Mouse (Mus musculus): ENCODE data around the gene Gtf2f2. TPM values are rescaled to one million over a fixed set of nuclear protein-coding genes. Genes with fewer than 3 reads are reported as not detected.
"Not testable (repeated sequence)": the region's sequence is repeated elsewhere in the genome, so short reads cannot be mapped to it uniquely, and the experiment has no call there.

The Gtf2f2 gene
- polyA plus RNA-seq, 1 experiment from 2014 or later: 29.6 TPM

GRCm38 (mm10) chr14:75870631-75871030, 140.0 kb downstream of the Gtf2f2 start:
- H3K4me2 ChIP-seq (ENCODE audit: low read depth, low read length): peak overlapping the region; percentile 36; the same call in 1 of the 2 replicates
- peak; percentile 51; the same call in 1 of the 2 replicates for ATAC-seq (ENCODE audit: insufficient read depth, low FRiP score)
- WGBS: 27% methylated on average over 6 of the region's 10 CpGs

DNA sequence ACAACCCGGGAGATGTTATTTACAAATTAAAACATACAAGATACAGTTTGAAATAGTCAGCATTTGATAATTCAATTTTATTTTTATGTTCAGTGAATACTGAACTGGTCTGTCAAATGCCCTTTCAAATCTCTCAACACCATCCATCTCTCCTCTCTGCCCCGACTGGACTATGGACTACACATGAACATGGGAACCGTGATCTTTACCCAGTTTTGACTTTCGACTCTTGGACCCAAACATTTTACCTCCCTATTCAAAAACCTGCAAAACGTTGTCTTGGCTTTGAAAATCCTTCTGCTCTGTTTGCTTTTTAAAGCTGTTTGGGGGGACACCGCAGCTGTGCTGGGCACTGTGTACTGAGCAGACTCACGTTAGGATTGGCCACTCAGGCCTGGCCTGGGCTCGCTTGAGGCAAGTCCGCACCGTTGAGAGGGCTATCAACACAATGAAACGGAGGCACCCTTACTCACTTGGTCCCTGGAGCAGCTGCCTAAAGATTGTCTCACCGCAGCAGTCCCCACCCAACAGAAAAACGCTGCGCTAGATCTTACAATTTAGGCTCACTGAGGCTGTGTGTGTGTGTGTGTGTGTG, 140.8 kb downstream of the Gtf2f2 start:
- no peak for ATAC-seq (ENCODE audit: insufficient read depth, low FRiP score)
- 72% methylated on average over 14 of the region's 14 CpGs for WGBS
- Histone ChIP-seq H3K9ac (ENCODE audit: low read length) (no peak overlapping the region), H3K36me3 (ENCODE audit: control insufficient read depth, insufficient read depth, low read length) (no peaks in the 10 kb centered on the region), H3K27me3 (ENCODE audit: control insufficient read depth, insufficient read depth, low read length) (no peaks in the 10 kb centered on the region), H3K9me3 (replicated peaks; ENCODE audit: control insufficient read depth, low read length) (no peaks in the 10 kb centered on the region), H3K4me3 (replicated peaks; ENCODE audit: low read length) (no peak overlapping the region), H3K27ac (ENCODE audit: low read length) (no peak overlapping the region), H3K4me2 (ENCODE audit: low read depth, low read length) (no peak overlapping the region), H3K4me1 (ENCODE audit: control insufficient read depth, insufficient read depth, low read length) (0 out of 2 replicates have a peak, but pooled peaks cover 3% of the 10 kb centered on the region)

More at GRCm38 (mm10) chr14:75870631-75871030, 140.0 kb downstream of the Gtf2f2 start:
- H3K9me3 ChIP-seq (replicated peaks; ENCODE audit: control insufficient read depth, low read length): no peaks in the 10 kb centered on the region
- H3K27ac ChIP-seq (ENCODE audit: low read length): no peak overlapping the region
- no peaks in the 10 kb centered on the region for H3K27me3 ChIP-seq (ENCODE audit: control insufficient read depth, insufficient read depth, low read length)
- 0 out of 2 replicates have a peak, but pooled peaks cover 4% of the 10 kb centered on the region for H3K4me1 ChIP-seq (ENCODE audit: control insufficient read depth, insufficient read depth, low read length)
- peak overlapping the region; percentile 54; the same call in 1 of the 2 replicates for H3K9ac ChIP-seq (ENCODE audit: low read length)
- H3K36me3 ChIP-seq (ENCODE audit: control insufficient read depth, insufficient read depth, low read length): no peaks in the 10 kb centered on the region
- no peak overlapping the region; the same call in 1 of the 2 replicates for H3K4me3 ChIP-seq (replicated peaks; ENCODE audit: low read length)

DNA sequence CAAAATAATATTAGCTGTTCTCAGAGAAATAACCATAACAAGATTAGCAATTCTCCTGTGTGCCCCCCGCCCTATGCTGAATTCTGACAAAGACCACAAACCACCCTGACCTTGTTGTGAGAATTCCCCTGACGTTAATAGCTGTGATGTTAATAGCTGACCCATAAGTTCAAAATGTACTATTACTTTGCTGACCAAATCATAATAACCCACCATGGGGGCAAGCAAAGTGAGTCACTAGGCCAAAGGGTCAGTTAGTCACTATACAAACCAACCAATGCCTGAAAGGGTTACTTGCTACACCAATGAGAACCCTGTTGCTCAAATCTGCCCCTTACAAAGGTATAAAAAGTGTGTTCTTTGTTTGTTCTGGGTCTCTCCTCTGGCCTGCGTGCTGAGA, 142.6 kb downstream of the Gtf2f2 start:
- H3K9ac ChIP-seq (ENCODE audit: low read length); H3K4me1 ChIP-seq (ENCODE audit: control insufficient read depth, insufficient read depth, low read length); H3K9me3 ChIP-seq (replicated peaks; ENCODE audit: control insufficient read depth, low read length); H3K27me3 ChIP-seq (ENCODE audit: control insufficient read depth, insufficient read depth, low read length); H3K27ac ChIP-seq (ENCODE audit: low read length); H3K36me3 ChIP-seq (ENCODE audit: control insufficient read depth, insufficient read depth, low read length); ATAC-seq (ENCODE audit: insufficient read depth, low FRiP score); H3K4me3 ChIP-seq (replicated peaks; ENCODE audit: low read length); H3K4me2 ChIP-seq (ENCODE audit: low read depth, low read length): not testable (repeated sequence)
- 67% methylated on average over 3 of the region's 3 CpGs for WGBS

- no peak overlapping the region for H3K9ac ChIP-seq (ENCODE audit: low read length)
- H3K9me3 ChIP-seq (replicated peaks; ENCODE audit: control insufficient read depth, low read length): no peaks in the 10 kb centered on the region
- no peak overlapping the region for H3K27ac ChIP-seq (ENCODE audit: low read length)
- no peak overlapping the region for H3K4me3 ChIP-seq (replicated peaks; ENCODE audit: low read length)
- no peaks in the 10 kb centered on the region for H3K27me3 ChIP-seq (ENCODE audit: control insufficient read depth, insufficient read depth, low read length)
- WGBS: 75% methylated on average over 9 of the region's 9 CpGs
- no peaks in the 10 kb centered on the region for H3K36me3 ChIP-seq (ENCODE audit: control insufficient read depth, insufficient read depth, low read length)
- H3K4me1 ChIP-seq (ENCODE audit: control insufficient read depth, insufficient read depth, low read length): peaks cover 15% of the 10 kb centered on the region
- no peak for ATAC-seq (ENCODE audit: insufficient read depth, low FRiP score)
- no peak overlapping the region for H3K4me2 ChIP-seq (ENCODE audit: low read depth, low read length)
These were observed 143.8 kb downstream of the Gtf2f2 start for GRCm38 (mm10) chr14:75866706-75867333.

GRCm38 (mm10) chr14:75863549-75864409, 146.9 kb downstream of the Gtf2f2 start:
- no peaks in the 10 kb centered on the region for H3K36me3 ChIP-seq (ENCODE audit: control insufficient read depth, insufficient read depth, low read length)
- H3K9me3 ChIP-seq (replicated peaks; ENCODE audit: control insufficient read depth, low read length): no peaks in the 10 kb centered on the region
- no peak overlapping the region for H3K4me3 ChIP-seq (replicated peaks; ENCODE audit: low read length)
- no peaks in the 10 kb centered on the region for H3K27me3 ChIP-seq (ENCODE audit: control insufficient read depth, insufficient read depth, low read length)
- H3K27ac ChIP-seq (ENCODE audit: low read length): peak overlapping the region; percentile 86
- H3K9ac ChIP-seq (ENCODE audit: low read length): no peak overlapping the region
- ATAC-seq (ENCODE audit: insufficient read depth, low FRiP score): peak; percentile 95
- no peak overlapping the region for H3K4me2 ChIP-seq (ENCODE audit: low read depth, low read length)
- 9% methylated on average over 7 of the region's 7 CpGs for WGBS
- H3K4me1 ChIP-seq (ENCODE audit: control insufficient read depth, insufficient read depth, low read length): peaks cover 15% of the 10 kb centered on the region

GRCm38 (mm10) chr14:75862701-75863100, 148.0 kb downstream of the Gtf2f2 start:
- Histone ChIP-seq H3K36me3 (ENCODE audit: control insufficient read depth, insufficient read depth, low read length) (no peaks in the 10 kb centered on the region), H3K9me3 (replicated peaks; ENCODE audit: control insufficient read depth, low read length) (no peaks in the 10 kb centered on the region), H3K4me1 (ENCODE audit: control insufficient read depth, insufficient read depth, low read length) (peaks cover 15% of the 10 kb centered on the region), H3K9ac (ENCODE audit: low read length) (no peak overlapping the region), H3K27me3 (ENCODE audit: control insufficient read depth, insufficient read depth, low read length) (no peaks in the 10 kb centered on the region), H3K4me3 (replicated peaks; ENCODE audit: low read length) (no peak overlapping the region), H3K27ac (ENCODE audit: low read length) (peak overlapping the region; percentile 86), H3K4me2 (ENCODE audit: low read depth, low read length) (no peak overlapping the region)
- WGBS: 89% methylated on average over 6 of the region's 6 CpGs
- no peak for ATAC-seq (ENCODE audit: insufficient read depth, low FRiP score)

DNA sequence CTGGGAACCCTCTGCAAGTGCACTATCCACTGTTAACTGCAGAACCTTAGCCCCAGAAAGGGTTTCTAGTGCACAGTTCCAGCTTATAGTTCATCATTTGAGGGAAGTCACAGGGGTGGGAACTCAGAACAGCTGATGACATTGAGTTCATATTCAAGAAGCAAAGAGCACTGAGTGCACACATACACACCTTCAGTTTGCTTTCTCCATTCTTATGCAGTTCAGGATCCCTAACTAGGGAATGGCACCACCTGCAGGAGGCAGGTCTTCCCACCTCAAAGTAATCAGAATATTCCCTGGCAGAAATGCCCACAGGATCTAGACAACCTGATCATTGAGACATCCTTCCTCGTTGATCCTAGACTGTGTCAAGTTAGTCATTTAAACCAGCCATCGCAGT, 151.0 kb downstream of the Gtf2f2 start:
- ATAC-seq (ENCODE audit: insufficient read depth, low FRiP score): no peak
- 84% methylated on average over 2 of the region's 2 CpGs for WGBS
- H3K36me3 ChIP-seq (ENCODE audit: control insufficient read depth, insufficient read depth, low read length): no peaks in the 10 kb centered on the region

DNA sequence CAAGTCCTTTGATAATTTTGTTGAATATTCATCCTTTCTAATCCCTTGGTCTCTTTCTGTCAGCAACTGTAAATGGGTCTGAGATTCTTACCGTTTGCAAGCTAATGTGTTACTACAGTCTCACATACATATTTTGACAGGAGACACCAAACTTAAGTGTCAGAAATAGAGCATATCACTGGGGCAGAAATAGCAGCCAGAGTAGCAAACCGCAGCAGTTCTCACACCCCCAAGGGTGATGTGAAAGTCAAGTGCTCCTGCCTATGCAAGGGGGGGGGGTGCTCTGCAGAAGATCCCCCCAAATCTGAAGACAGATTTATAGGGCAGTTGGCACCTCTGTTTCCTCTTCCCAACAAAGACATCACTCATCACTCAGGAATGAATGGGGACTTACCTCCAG, 152.5 kb downstream of the Gtf2f2 start:
- Histone ChIP-seq H3K27me3 (ENCODE audit: control insufficient read depth, insufficient read depth, low read length) (no peaks in the 10 kb centered on the region), H3K4me2 (ENCODE audit: low read depth, low read length) (no peak overlapping the region), H3K4me1 (ENCODE audit: control insufficient read depth, insufficient read depth, low read length) (peaks cover 7% of the 10 kb centered on the region; the same call in 1 of the 2 replicates), H3K9ac (ENCODE audit: low read length) (no peak overlapping the region), H3K9me3 (replicated peaks; ENCODE audit: control insufficient read depth, low read length) (no peaks in the 10 kb centered on the region), H3K4me3 (replicated peaks; ENCODE audit: low read length) (no peak overlapping the region), H3K27ac (ENCODE audit: low read length) (no peak overlapping the region), H3K36me3 (ENCODE audit: control insufficient read depth, insufficient read depth, low read length) (peaks cover 3% of the 10 kb centered on the region; the same call in 1 of the 2 replicates)
- ATAC-seq (ENCODE audit: insufficient read depth, low FRiP score): no peak
- 53% methylated on average over 2 of the region's 2 CpGs for WGBS

More for the DNA sequence above, 151.0 kb downstream of the Gtf2f2 start:
- Histone ChIP-seq H3K4me2 (ENCODE audit: low read depth, low read length) (no peak overlapping the region), H3K27ac (ENCODE audit: low read length) (no peak overlapping the region), H3K9me3 (replicated peaks; ENCODE audit: control insufficient read depth, low read length) (no peaks in the 10 kb centered on the region), H3K4me1 (ENCODE audit: control insufficient read depth, insufficient read depth, low read length) (peaks cover 15% of the 10 kb centered on the region), H3K27me3 (ENCODE audit: control insufficient read depth, insufficient read depth, low read length) (no peaks in the 10 kb centered on the region), H3K9ac (ENCODE audit: low read length) (no peak overlapping the region), H3K4me3 (replicated peaks; ENCODE audit: low read length) (no peak overlapping the region)

Data from stomach, embryonic 16.5 days (tissue).